Mouse (Mus musculus) frontal cortex, postnatal 36 days (tissue): ENCODE results near the gene Sft2d2.

ENCODE experiments used
- DNase-seq, 2 experiments: peaks; one replicate each; pipeline ENCODE4 v3.0.0; 2022; ENCODE audit warnings: low spot score in 2 of 2

The Sft2d2 gene

DNA sequence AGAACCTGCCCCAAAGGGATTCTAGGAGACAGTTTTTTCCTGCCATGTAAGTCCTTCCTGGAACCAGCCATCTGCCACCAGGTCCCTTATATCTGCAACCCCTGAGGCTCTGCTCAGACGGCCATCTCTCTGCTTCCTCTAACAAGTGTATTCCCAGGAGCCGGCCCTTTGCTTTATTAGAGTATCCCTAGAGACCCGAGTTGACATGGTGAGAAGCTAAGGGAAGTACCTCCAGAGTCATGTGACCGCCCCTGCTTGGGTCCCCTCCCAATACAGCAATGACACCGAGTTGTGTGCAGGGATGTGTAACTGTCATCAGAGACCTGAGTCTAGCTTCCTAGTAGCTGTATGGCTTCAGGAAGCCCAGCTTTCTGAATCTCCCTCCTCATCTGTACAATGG lies 61.0 kb downstream of the Sft2d2 start:
- DNase-seq, result no peak

DNA sequence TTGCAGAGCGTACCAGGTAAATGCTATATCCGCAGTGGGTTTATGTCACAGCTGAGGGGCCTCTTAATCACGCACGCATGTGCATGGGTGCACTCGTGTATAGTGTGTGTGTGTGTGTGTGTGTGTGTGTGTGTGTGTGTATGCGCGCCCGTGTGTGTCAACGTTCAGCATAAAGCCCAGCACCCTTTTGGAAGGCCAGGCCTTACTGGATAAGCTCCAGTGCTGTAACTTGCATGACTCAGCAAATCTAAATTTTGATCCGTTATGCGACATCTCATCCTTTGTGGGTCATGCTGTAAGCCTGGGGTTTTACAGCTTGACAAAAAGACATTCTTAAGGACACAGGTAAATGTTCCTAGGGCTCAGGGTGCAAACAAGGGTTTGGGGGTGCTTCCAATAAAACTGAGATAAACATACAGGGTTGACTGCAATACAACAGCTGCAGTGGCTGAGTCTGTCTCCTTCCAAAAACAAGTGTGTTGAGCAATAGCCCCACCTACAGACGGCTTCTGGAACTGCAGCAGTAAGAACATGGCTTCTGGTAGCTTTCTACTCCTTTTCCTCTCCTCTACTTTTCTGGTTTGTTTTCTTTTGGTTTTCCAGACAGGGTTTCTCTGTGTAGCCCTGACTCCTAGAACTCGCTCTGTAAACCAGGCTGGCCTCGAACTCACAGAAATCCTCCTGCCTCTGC lies 61.9 kb downstream of the Sft2d2 start:
- DNase-seq, result peak; percentile 88 to 93

DNA sequence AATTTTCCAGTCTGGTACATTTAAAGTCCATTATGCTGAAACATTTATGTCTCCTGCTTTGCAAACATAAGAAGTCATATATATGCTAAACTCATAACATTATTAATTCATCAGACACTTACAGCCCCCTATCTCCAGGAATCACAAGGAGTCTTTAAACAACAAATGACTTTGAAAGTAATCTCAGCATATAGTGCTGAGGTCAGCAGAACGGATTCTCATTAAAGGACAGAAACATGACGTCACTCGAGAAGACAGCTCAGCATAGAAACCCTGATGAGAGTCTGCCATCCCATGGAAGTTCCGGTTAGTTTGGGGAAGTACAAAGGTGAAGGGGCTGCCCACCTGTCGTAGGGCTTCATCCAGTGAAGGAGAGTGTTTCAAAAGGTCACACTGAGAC lies 64.7 kb downstream of the Sft2d2 start:
- DNase-seq, result no peak
